ENCODE assay signal across 11 mouse cellular contexts in the genomic region with DNA sequence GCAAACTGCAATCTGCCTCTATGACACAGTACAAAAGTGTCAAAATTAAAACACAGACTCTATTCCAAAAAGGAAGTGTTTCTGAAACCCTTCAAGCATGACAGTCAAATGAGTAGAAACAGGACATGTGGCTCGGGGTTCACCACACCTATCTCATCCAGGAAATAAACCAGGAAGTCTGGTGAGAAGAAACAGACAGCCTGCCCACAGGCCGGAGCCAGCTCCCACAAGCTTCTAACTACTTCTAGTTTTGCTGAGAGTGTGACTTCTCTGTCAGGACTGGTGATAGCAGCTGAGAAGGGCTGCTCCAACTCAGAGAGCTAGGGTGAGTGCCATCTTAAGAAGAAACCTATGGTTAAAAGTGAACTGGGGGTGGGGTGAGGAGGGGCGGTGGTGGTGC. TPM values are rescaled to one million over a fixed set of nuclear protein-coding genes. Genes with fewer than 3 reads are reported as not detected.
DNase-seq lines count a peak whose midpoint lies in the region; ATAC-seq lines count a peak whose summit lies in the region.
"Had no signal": no experiment of that assay in that cellular context is flagged by ENCODE, and none has a peak within 500 bp of the region (broad histone marks: within the 10 kb centered on the region; RNA-seq: fewer than 3 reads in every experiment).

No protein-coding gene starts in this region.

- intact Hi-C loops in left cerebral cortex, postnatal 14 days (cut with DNase I), result no loop called here

- DNase-seq in adrenal gland, adult 2 months, result peak; percentile 38
- DNase-seq in adrenal gland, adult 8-10 months, result no peak
- DNase-seq in 416B (ENCODE audit: low read depth), result peak; percentile 91
- DNase-seq in left cerebral cortex, postnatal 14 days (ENCODE audit: low spot score in 2 of 2), result no peak
- no peak for DNase-seq in layer of hippocampus, postnatal 14 days (ENCODE audit: low spot score in 2 of 2)
- no peak for DNase-seq in layer of hippocampus, postnatal 36 days
- DNase-seq: retina, postnatal 1 day had no signal

- ATAC-seq in inflammation-experienced regulatory T-cells, adult 6 months, result peak; percentile 81
- ATAC-seq in megakaryocyte-erythroid progenitor cell, adult 5-6 weeks (replicated peaks; ENCODE audit: low FRiP score, low TSS enrichment, poor library complexity, severe bottlenecking), result 0 out of 2 replicates have a peak, but pooled peaks have one; percentile 31
- ATAC-seq: forebrain, embryonic 13.5 days had no signal

RNA-seq across cellular contexts. Expression of gene Soat1, which starts 14.4 kb away (rescaled TPM):
- total RNA-seq in adrenal gland, adult 2 months (2021), result 1,000 to 10,000 TPM; 1,258 to 1,398 TPM
- polyA plus RNA-seq in adrenal gland, adult 2 months (2012; rRNA removed), result 116 and 185 TPM in 2 replicates
- 1,000 to 10,000 TPM; 1,258 to 1,560 (median 1,464) TPM for total RNA-seq in adrenal gland, adult 8-10 months (2022)
- polyA plus RNA-seq in inflammation-experienced regulatory T-cells, adult 6 months (2017; shearing (Covaris generic)), result 10 to 100 TPM; 48.8 to 63.8 (median 56.9) TPM
- 0.22 and 9.6 TPM in 2 replicates for total RNA-seq in megakaryocyte-erythroid progenitor cell, adult 5-6 weeks (2014; fragmentation: Nextera tagmentation)
- total RNA-seq in megakaryocyte-erythroid progenitor cell, adult 5-6 weeks (2017), result 1.4 and 6.0 TPM in 2 replicates
- total RNA-seq in left cerebral cortex, postnatal 14 days (2021), result 10 to 100 TPM; 32.9 to 36.7 TPM
- 10 to 100 TPM; 41.6 to 42.1 TPM for total RNA-seq in layer of hippocampus, postnatal 14 days (2021)
- total RNA-seq in layer of hippocampus, postnatal 36 days (2021), result 10 to 100 TPM; 49.9 to 56.2 TPM

RNA-seq across cellular contexts. Expression of gene Axdnd1, which starts 38.7 kb away (rescaled TPM):
- 1 to 10 TPM; 1.7 to 9.1 TPM for total RNA-seq in adrenal gland, adult 2 months (2021)
- polyA plus RNA-seq in adrenal gland, adult 2 months (2012; rRNA removed), result 0.11 TPM in 1 of 2 replicates, not detected in the other
- total RNA-seq in adrenal gland, adult 8-10 months (2022), result 10 to 100 TPM in 1 of 4 experiments, 1 to 10 TPM in 3; 3.8 to 11.2 (median 4.3) TPM
- polyA plus RNA-seq in inflammation-experienced regulatory T-cells, adult 6 months (2017; shearing (Covaris generic)), result 1 to 10 TPM in 1 of 3 experiments, under 1 TPM in 2; 0.34 to 1.0 (median 0.69) TPM
- total RNA-seq in megakaryocyte-erythroid progenitor cell, adult 5-6 weeks (2014; fragmentation: Nextera tagmentation), result not detected in 2 replicates
- total RNA-seq in megakaryocyte-erythroid progenitor cell, adult 5-6 weeks (2017), result 0.80 TPM in 1 of 2 replicates, not detected in the other
- total RNA-seq in left cerebral cortex, postnatal 14 days (2021), result under 1 TPM; 0.31 to 0.61 TPM
- total RNA-seq in layer of hippocampus, postnatal 14 days (2021), result under 1 TPM; 0.88 to 0.91 TPM
- 1 to 10 TPM in 1 of 2 experiments, under 1 TPM in 1; 0.27 to 1.1 TPM for total RNA-seq in layer of hippocampus, postnatal 36 days (2021)
- total RNA-seq: midbrain, postnatal 0 days had no signal

Comparison
In these comparisons a context has a peak if more than half of its experiments do, and no peak if none do; other contexts are left out.
1. DNase-seq: peak in adrenal gland, adult 2 months (single experiment) and 416B (single experiment); none in adrenal gland, adult 8-10 months (single experiment), left cerebral cortex, postnatal 14 days (0 of 2), layer of hippocampus, postnatal 14 days (0 of 2) and layer of hippocampus, postnatal 36 days (0 of 2).
2. RNA of gene Soat1, which starts 14.4 kb away (total RNA-seq): 1,258 to 1,560 TPM in adrenal gland, adult 8-10 months and 1,258 to 1,398 TPM in adrenal gland, adult 2 months; 49.9 to 56.2 TPM in layer of hippocampus, postnatal 36 days, 41.6 to 42.1 TPM in layer of hippocampus, postnatal 14 days, 32.9 to 36.7 TPM in left cerebral cortex, postnatal 14 days and 0.22 to 9.6 TPM in megakaryocyte-erythroid progenitor cell, adult 5-6 weeks; every median in the first group is over 10 times any median in the second.